Mouse (Mus musculus): ENCODE data around the gene Adarb2.

Gene Adarb2

DNA sequence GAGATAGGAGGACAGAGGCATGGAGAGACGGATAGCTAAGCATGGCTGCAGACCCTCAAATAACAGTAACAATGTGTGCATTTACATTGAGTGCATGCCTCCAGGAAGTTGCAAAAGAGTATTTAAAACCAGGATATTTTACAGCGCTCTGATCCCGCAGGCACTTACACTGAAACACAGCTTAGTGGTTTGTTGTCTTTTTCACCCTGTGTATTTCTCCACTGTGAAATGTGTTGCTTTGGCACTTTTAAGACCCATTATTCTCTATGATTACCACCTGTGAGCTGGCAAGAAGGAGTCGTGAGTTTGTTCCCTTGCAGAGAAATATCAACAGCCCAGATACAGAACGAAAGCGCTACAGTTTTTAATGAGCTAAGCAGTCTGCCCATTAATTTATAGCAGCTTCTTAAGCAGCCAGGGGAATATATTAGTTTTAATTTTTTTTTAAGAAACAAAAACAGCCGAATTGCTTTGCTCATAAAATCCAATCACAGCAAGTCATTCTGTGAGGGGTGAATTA, 167.3 kb downstream of the Adarb2 start:
- DNase-seq (ENCODE audit: low read depth) = no peak

DNA sequence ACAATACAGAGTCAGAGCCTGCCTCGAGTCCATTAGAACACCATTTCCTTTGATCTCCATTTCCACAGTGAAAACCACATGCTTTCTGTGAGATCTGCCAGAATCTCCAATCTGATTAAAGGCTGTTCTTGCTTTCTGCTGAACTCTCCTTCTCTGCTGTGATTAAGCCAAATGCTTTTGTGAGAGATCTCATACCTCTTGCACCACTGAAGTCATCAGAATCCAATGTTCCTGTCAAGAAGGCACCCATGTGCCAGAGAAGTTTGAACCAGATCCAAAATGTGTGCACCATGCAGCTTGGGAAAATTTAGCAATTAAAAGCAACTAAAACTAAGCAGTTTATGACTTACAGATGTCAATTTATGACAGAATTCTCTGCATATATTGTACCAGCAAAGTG, 185.9 kb downstream of the Adarb2 start:
- DNase-seq (ENCODE audit: low read depth) = no peak

DNA sequence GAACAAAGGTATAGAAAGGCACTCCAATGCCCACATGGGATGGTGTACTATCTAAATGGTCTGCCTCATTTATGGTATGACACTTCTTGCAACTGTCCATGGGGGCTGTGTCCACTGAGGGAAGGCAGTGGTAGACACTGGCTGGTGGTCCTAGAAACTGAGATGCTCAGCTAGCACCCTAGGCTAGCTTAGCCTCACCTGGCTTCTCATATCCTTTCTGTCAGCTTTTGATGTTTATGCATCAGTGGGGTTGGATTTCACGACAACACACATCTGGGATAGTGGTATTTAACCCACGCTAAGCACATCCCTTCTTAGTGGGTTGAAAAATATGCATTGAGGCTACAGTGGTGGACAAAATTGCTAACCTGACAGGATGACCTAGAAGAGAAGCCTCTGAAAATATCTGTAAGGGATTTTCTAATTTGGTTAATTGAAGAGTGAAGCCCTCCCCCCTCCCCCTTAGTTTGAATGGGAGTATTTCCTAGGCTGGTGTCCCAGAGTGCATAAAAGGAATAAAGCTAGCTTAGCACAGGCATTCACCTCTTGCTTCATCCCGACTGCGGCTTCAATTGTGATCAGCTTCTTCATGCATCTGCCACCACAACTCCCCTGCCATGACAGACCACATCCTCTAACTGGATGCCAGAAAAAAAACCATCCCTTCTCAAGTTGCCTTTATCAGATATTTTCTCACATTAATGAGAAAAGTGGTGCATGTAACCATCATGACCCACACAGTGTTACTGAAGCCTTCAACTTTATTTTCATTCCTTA, 197.8 kb downstream of the Adarb2 start:
- no peak for DNase-seq (ENCODE audit: low read depth)

DNA sequence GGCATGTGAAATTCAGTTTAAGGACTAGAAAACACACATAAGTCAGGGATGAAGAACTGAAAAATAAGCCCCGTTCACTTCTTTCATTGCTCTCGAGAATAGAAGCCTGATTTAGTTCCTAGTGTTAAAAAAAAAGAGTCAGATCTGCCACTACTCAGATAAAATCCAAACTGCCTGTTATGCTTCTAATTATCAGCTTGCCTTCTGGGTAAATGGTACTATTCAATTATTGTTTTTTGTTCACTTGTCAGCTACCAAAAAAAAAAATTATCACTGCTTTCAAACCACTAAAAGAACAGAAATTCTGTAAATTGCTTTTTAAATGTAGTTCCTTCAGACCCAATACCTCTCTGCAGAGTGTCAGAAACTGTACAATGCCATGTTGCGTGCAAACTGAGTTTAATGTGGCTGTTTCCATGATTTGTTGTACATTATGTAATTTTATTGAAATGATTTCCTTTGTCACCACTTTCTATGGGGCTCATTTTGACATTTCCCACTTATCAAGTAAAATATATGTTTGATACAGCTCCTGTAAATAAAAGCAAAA, 199.7 kb downstream of the Adarb2 start:
- no peak for DNase-seq (ENCODE audit: low read depth)

DNA sequence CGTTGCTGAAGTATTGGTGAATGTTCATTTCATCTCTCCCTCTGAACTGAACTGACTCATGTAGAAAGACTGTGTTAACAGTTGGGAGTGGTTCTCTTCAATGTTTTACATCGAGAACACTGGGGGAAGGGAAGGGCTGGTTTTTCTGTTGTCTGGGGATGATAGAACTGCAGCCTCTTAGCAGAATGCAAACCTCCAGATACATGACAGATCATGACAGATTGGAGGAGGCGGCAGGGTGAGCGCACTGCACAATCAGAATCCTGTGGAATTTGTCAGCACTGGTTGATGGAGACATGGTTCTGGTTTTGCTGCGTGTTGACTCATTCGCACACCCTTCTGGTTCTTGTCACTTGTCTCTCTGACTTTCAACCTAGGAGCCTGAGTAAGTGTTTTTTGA, 203.4 kb downstream of the Adarb2 start:
- DNase-seq (ENCODE audit: low read depth) = no peak

DNA sequence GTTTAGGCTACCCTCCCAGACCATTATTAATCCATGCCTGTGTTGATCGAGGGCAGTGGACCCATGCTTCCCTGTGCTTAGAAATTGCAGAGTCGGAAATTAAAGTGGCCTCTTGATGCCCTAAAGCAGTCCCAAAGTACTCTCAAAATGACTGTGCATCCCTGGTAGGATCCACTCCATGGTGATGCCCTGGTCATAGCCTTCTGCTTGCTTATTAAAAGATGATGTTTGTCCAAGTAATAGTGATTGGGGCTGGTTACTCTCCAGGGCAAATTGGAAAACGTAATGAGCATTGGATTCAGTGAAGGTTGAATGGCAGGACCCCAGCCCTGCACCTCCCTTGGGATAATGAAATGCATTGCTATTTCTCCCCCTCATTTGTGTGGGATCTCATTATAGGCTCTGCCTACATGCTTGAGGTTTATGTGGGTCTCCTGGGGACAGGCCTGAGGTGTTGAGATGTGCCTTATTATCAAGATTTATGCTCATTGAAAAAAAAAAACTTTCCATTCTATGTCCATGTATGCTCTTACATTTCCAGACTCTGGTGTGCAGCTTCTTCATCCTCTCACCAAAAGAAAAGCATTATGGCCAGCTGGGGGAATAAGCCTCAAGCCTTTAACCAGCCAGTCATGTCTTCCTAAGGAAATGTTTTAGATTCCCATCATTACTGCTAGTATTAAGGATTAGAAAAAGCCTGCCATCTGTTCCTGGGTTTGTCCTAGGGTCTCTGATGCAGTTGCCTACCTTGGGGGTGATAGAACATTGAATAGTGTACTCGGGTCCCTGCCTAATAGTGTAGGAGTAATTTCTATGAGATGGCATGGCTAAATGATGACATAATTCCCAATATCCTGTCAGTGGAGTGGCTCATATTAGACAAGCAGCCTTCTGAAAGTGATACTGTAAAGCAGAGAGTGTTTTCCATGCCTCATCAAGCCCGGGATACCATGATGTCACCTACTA, 208.0 kb downstream of the Adarb2 start:
- DNase-seq (ENCODE audit: low read depth) = no peak

DNA sequence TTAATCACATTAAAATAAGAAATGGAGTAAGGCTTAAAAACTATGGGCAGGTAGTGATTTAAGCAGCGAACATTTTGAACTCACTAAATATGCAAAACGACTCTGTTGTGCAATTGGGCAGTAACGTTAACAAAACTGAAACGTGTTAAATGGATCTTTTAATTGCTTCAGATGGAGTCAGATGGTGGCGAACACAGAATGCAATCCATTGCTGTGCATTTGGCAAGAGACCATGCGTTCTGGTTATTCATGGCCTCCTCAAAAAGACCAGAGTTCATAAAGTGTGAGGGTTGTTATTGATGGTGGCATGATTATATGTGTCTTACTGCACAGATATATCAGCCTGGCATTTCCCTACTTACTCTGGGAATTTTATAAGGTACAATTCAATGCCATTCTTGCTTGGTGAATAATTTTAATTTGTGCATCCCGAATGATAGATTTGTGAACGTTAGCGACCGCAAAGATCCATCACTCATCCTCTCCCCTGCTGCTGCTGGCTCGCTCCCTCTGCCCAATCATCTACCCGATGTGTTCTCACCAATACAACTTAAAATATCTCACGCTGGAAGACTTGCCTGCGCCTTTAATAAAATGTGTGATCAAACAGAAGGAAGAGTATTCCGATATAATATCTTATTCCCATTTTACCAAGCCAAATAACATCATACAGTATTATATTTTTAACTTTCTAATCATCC, 221.5 kb downstream of the Adarb2 start:
- no peak for DNase-seq (ENCODE audit: low read depth)

DNA sequence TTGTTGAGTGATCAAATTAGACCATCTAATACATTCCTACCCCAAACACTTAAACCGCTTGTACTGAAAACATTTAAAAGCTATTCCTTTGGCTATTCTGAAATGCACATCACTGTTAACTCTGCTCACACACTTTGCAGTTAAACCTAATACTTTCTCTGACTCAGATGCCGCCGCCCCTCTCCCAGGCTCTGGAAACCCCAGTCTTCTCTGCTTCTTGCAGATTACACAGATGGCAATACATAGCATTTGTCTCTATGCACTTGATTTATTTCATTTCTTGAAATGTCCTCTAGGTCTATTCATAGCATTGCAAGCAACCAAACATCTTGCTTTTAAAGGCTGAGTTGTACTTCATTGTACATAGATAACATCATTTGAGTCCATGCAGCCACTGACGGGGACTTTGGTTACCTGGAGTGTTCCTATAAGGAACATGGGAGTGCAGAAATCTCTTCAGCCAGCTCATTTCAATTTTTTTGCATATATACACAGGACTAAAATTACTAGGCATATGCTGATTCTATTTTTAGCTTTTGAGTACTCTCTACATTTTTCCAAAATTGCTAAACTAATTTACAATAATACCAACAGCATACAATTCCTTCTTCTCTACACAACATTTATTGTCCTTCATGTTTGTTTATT, 236.6 kb downstream of the Adarb2 start:
- DNase-seq (ENCODE audit: low read depth) = no peak

DNA sequence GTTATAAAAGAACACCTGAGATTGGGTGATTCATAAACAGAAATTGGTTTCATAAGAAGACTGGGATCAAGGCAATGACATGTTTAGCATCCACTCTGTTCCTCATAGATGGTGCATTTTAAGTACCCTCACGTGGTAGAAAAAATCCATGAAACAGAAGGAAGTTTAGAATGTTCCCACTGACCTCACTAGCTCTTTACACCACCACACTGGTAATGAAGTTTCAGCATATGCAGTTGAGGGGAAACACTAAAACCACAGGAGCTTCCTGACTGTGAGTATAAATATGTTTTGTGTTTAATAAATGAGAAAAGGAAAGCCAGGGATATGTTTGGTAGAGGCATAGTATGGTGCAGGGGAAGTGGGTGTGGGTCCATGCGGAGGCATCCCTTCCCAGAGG, 242.7 kb downstream of the Adarb2 start:
- DNase-seq (ENCODE audit: low read depth) = no peak

DNA sequence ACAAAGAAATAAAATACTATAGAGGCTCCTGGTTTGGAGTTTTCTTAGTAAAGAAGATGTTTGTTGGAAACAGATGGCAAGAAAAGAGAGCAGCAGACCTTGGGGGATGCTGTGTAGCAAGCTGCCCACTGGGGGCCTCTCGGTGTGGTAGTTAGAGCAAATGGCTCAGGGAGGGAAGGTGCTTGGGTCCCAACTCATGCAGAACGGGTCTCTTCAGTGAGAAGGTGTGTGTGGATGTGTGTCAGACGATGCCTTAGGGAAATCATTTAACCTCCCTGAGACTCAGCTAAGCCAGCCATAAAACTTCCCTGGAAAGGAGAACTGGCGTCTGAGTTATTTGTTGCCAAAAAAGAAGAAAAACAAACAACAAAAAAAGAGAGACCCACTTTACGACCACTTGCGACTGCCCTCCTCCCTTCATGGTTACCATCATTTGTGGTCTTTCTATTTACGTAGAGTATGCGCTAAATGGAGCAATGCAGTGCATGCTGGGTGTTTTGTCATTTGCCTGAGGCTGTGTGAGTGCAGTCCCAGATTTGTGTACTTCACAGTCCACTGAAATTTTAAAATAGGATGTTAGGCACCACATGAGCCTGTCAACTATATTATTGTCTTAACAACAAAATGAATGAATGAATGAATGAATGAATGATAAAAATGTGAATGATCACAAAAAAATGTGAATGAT, 245.7 kb downstream of the Adarb2 start:
- DNase-seq (ENCODE audit: low read depth) = no peak

DNA sequence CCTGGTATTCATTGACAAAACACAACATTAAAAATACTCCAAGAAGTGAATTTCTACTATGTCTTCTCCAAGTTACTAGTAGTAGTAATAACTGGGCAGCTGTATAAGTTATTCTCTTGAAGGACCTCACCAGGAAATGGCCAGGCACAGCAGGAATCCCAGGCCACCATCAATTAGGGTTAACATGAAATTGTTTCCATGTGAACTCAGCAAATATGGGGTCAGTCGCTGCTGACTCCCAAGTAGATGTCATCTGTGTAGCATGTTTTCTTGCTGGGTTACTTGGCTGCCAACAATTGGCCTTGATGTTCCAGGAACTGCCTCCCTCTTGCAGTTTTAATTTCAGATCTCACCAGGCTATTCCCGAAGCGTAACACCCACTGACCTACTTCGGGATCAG, 248.9 kb downstream of the Adarb2 start:
- DNase-seq (ENCODE audit: low read depth) = no peak

DNA sequence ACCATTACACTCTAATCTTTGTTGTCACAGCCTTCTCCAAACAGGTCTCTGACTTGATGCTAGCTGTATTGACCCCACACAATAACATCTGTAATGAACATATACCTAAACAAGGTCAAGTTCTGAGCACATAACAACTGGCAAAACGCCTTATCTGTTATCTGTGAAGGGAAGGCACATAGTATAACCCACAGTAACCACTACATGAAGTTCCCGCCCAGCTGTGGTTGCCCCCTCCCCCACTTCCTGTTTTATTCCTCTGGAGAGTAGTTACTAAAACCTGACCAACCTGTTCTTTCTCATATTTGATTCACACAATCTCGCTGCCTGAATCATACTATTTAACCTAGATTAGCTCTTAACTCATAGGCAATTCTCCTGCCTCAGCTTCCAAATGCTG, 254.2 kb downstream of the Adarb2 start:
- DNase-seq (ENCODE audit: low read depth) = no peak

DNA sequence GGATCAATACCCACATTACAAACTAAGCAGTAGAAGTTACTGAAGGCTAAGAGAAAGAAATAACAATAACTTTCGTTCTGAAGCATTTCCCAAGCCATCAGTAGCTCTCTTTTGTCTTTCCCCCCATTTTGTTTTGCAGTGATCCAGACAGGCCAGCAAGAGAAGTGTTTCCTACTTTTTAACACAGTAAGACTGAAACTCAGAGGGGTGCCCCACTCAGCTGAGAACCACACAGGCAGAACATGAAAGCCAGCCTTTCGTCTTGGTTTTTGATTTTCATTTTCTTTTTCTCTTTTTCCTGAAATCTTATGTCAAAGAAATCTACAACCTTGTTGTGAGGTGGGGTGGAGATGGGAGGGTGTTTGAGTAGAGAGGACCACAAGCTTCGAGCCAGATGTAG, 255.2 kb downstream of the Adarb2 start:
- DNase-seq (ENCODE audit: low read depth) = no peak

DNA sequence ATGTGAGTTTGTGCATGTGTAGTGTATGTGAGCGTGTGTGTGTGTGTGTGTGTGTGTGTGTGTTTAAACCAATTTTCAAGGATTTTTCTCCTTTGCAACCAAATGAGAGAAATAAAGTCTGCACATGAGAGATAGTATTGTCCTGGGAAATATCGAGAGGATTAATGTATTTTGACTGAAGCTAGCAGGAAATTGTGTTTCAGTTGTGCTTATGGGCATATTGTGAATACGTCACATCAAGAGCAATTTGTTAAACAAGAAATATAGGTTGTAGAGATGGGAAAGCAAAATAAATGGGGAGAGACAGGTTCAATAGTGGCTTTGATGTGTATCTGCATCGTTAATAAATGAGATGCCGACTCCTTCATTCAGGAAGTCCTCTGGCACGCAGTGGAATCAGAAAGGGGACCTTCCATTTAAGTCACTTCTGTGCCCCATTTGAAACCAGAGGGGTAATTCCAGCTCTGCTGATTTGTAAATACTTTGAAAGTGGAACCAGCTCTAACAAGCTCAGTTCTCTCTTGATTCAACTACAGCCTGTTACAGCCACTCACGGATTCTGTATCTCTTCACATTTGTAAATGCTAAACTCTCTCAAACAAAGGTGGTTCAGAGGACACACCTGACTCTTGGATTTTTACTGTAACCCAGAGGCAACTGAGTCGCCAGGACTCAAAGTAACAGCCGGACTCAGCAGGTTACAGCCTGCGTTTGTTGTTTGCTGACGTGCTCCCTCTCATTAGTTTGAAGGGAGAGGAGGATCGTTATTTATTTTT, 265.1 kb downstream of the Adarb2 start:
- no peak for DNase-seq (ENCODE audit: low read depth)

DNA sequence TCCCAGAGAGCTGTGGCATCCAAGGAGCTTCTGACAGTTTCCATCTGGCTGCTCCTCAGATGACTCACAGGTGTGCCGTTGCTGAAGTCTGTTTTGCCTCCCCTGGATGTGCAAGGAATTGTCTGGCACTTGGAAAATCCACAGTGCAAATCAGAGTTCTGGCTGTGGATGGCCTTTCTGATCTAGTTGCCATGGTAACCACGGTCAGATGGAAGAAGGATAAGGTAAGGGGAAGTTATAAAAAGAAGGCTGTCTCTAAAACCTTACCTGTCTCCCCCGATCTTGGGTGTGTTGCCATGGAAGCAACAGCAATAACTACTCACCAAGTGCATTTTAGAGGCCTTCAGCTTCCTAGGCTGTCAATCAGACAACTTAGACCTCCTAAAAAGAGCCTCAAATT, 273.6 kb downstream of the Adarb2 start:
- DNase-seq (ENCODE audit: low read depth) = no peak

DNA sequence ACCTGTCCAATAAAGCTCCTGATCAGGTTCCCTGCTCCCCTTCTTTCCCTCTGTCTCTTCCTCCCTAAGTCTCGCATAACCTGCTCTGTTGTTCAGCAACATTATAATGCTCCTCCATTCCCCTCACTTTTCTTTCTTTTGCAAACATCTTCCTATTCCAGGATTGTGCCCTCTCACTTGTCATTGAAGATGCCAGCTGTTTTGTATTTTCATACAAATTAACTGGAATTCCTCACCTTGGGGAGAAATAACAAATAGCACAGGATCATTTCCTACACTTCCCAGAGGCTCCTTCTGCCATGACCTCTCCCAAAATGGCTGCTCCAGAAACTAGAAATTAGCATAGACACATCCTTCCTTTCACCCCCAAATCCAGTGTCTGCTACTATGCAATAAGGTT, 276.1 kb downstream of the Adarb2 start:
- DNase-seq (ENCODE audit: low read depth) = no peak

DNA sequence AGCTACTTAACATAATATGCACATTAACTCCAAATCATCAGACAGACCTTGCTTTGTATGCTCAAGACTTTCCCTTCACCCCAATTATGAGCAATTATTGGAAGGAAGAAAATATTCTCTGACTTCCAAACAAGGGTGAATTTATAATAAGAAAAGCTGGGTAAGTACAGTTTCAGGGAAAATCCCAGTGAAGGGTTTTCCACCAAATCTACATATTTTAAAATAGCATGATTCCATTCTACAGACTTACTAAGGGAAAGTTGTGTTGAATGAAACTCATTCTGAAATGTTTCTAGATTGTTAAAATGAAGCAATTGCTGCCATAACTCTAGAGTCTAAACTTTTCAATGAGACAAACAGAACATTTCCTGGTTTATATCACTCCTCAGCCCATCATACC, 277.3 kb downstream of the Adarb2 start:
- DNase-seq (ENCODE audit: low read depth) = no peak

DNA sequence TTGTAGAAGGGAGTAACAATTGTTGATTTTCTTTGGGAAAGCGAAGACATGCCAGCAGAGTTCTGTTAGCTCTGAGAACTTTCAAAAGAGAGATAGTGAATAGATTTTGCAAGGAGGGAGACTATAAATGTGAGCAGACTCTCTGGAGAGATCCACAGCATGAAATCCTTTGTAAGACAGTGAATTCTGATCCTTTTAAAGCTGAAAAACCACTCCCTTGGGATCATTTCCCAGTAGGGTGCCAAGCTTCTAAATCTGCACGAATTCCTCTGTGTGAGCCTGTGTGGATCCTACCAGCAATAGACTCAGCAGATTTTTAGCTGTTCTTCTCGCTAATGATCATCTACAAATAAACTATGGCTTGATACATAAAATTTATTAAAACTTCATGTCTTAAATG, 278.7 kb downstream of the Adarb2 start:
- DNase-seq (ENCODE audit: low read depth) = no peak

DNA sequence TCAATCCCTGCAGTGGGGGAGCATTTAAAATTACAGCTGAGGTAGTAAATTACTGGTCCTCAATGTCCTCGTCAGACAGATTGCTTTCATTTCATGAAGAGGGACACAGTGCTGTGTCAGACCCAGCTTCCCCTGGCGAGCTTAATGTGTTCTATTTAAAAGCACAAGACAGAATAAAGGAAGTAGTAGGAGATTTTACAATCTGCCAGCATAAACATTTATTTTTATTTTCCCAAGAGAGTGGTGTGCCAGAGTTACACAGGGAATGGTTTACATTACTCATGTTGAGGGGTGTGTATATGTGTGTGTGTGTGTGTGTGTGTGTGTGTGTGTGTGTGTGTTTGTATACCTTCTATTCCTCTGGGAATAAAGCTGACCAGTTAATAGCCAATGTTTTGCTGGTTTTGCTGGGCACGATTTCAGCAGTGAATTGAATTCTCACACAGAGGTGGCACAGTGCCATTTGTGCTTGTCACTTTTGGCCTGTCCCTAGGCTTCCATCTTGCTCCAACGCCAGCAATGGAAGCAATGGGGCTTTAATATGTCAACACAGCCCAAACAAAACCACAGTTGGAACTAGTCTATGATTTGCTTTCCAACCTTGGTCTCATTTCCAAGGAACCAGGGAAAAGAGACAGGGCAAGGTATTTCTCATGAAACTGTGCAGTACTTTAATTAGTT, 282.1 kb downstream of the Adarb2 start:
- DNase-seq (ENCODE audit: low read depth) = no peak
